In the genomic region with DNA sequence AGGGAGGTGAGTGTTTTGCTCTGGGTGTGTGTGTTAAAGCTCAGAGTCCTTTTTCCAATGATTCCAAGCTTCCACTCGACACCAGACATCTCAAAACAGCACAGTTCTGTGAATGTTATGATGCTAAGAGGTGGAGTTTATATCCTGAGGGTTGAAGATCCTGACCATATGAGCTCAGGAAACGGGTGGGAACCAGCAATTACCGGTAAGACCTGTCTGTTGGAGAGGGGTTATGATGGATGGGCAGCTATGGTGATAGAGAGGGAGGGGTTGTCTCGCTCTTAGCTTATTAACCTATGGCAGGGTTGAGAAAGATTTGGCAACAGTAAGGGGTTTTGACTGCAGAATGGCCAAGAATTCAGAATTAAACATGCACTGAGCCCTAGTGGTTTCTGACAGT, we compare ENCODE assay signal across 20 mouse cellular contexts. TPM values are rescaled to one million over a fixed set of nuclear protein-coding genes. Genes with fewer than 3 reads are reported as not detected.
A peak's percentile ranks its signal among the peaks of the same experiment; 100 is the strongest.
DNase-seq lines count a peak whose midpoint lies in the region; ATAC-seq and TF ChIP-seq lines count a peak whose summit lies in the region.
"Had no signal": no experiment of that assay in that cellular context is flagged by ENCODE, and none has a peak within 500 bp of the region (broad histone marks: within the 10 kb centered on the region; RNA-seq: fewer than 3 reads in every experiment).

No protein-coding gene starts in this region.

- no peaks in the 10 kb centered on the region for H3K4me1 ChIP-seq in kidney, embryonic 14.5 days (ENCODE audit: control insufficient read depth, insufficient read depth, low read length)
- no peaks in the 10 kb centered on the region for H3K4me1 ChIP-seq in lung, postnatal 0 days (ENCODE audit: insufficient read depth, low read depth, low read length)
- H3K4me1 ChIP-seq in intestine, postnatal 0 days (replicated peaks; ENCODE audit: control insufficient read depth, insufficient read depth, low read length): no peaks in the 10 kb centered on the region
- H3K4me1 ChIP-seq: forebrain, embryonic 10.5 days; hindbrain, embryonic 13.5 days had no signal

- ATAC-seq in kidney, embryonic 14.5 days (ENCODE audit: low FRiP score, low TSS enrichment): 0 out of 2 replicates have a peak, but pooled peaks have one; percentile 28
- peak; percentile 53; the same call in 1 of the 2 replicates for ATAC-seq in lung, postnatal 0 days
- ATAC-seq in intestine, postnatal 0 days: 0 out of 2 replicates have a peak, but pooled peaks have one; percentile 49
- ATAC-seq: forebrain, embryonic 14.5 days; hindbrain, postnatal 0 days had no signal

- no peaks in the 10 kb centered on the region for H3K9me3 ChIP-seq in kidney, embryonic 14.5 days (ENCODE audit: control insufficient read depth, low read length)
- H3K9me3 ChIP-seq in lung, postnatal 0 days (ENCODE audit: low read length): no peaks in the 10 kb centered on the region
- no peaks in the 10 kb centered on the region for H3K9me3 ChIP-seq in intestine, postnatal 0 days (ENCODE audit: control insufficient read depth)
- H3K9me3 ChIP-seq: embryonic facial prominence, embryonic 15.5 days; forebrain, embryonic 10.5 days; hindbrain, embryonic 13.5 days had no signal

- no peak overlapping the region for H3K4me3 ChIP-seq in kidney, embryonic 14.5 days (ENCODE audit: low read length)
- no peak overlapping the region for H3K4me3 ChIP-seq in lung, postnatal 0 days (ENCODE audit: low read depth, low read length)
- H3K4me3 ChIP-seq in intestine, postnatal 0 days (ENCODE audit: low read depth, low read length): no peak overlapping the region
- H3K4me3 ChIP-seq: embryonic facial prominence, embryonic 15.5 days; erythroblast, embryonic 14.5 days; forebrain, embryonic 10.5 days; heart, adult 2 months; hindbrain, embryonic 13.5 days had no signal

- TF ChIP-seq CTCF in lung, postnatal 0 days (IDR thresholded peaks at IDR 0.05): no peak
- no peak; the same call in 1 of the 2 replicates for TF ChIP-seq CTCF in intestine, postnatal 0 days (IDR thresholded peaks at IDR 0.05; ENCODE audit: low read depth)

- H3K27ac ChIP-seq in kidney, embryonic 14.5 days (ENCODE audit: low read depth, low read length): no peak overlapping the region
- no peak overlapping the region for H3K27ac ChIP-seq in lung, postnatal 0 days (ENCODE audit: low read length)
- H3K27ac ChIP-seq in intestine, postnatal 0 days (ENCODE audit: low read depth, low read length): peak overlapping the region; percentile 35
- H3K27ac ChIP-seq: embryonic facial prominence, embryonic 15.5 days; forebrain, embryonic 10.5 days; heart, adult 2 months; hindbrain, embryonic 13.5 days; hindbrain, postnatal 0 days had no signal

- no peaks in the 10 kb centered on the region for H3K27me3 ChIP-seq in kidney, embryonic 14.5 days (ENCODE audit: control insufficient read depth, insufficient read depth, low read length)
- H3K27me3 ChIP-seq in lung, postnatal 0 days (replicated peaks; ENCODE audit: insufficient read depth, low read length): no peaks in the 10 kb centered on the region
- no peaks in the 10 kb centered on the region for H3K27me3 ChIP-seq in intestine, postnatal 0 days (replicated peaks; ENCODE audit: control insufficient read depth, insufficient read depth, low read length)
- H3K27me3 ChIP-seq: embryonic facial prominence, embryonic 15.5 days; hindbrain, embryonic 13.5 days had no signal

- H3K4me2 ChIP-seq in kidney, embryonic 14.5 days (replicated peaks; ENCODE audit: low read depth, low read length): no peak overlapping the region
- H3K4me2 ChIP-seq in lung, postnatal 0 days (replicated peaks; ENCODE audit: low read depth, low read length): no peak overlapping the region
- H3K4me2 ChIP-seq in intestine, postnatal 0 days (replicated peaks; ENCODE audit: low read depth): no peak overlapping the region
- H3K4me2 ChIP-seq: embryonic facial prominence, embryonic 15.5 days; heart, embryonic 11.5 days; hindbrain, embryonic 13.5 days had no signal

- TF ChIP-seq EP300 in lung, postnatal 0 days (IDR thresholded peaks at IDR 0.05): peak; percentile 34; the same call in 1 of the 2 replicates

- no peak for DNase-seq in kidney, adult 8-10 months
- peak; percentile 41 for DNase-seq in lung, postnatal 0 days (ENCODE audit: low spot score)
- DNase-seq in lung, postnatal 10 days: no peak
- no peak for DNase-seq in urinary bladder, adult 2 months (ENCODE audit: low spot score)
- DNase-seq: adrenal gland, adult 2 months; adrenal gland, postnatal 25 days; cerebellum, adult 2 months; cerebellum, postnatal 10 days; embryo, embryonic 11 days; gastrocnemius, postnatal 14 days; heart, adult 2 months had no signal

- H3K9ac ChIP-seq in kidney, embryonic 14.5 days (ENCODE audit: low read depth, low read length): no peak overlapping the region
- H3K9ac ChIP-seq in lung, postnatal 0 days (replicated peaks; ENCODE audit: low read depth): no peak overlapping the region
- no peak overlapping the region for H3K9ac ChIP-seq in intestine, postnatal 0 days (ENCODE audit: low read depth, low read length)
- H3K9ac ChIP-seq: embryonic facial prominence, embryonic 15.5 days; hindbrain, embryonic 13.5 days had no signal

- no peaks in the 10 kb centered on the region for H3K36me3 ChIP-seq in kidney, embryonic 14.5 days (ENCODE audit: control insufficient read depth, insufficient read depth, low read length)
- no peaks in the 10 kb centered on the region for H3K36me3 ChIP-seq in lung, postnatal 0 days (ENCODE audit: insufficient read depth, low read length)
- no peaks in the 10 kb centered on the region for H3K36me3 ChIP-seq in intestine, postnatal 0 days (ENCODE audit: control insufficient read depth, insufficient read depth)
- H3K36me3 ChIP-seq: embryonic facial prominence, embryonic 15.5 days; forebrain, embryonic 10.5 days; hindbrain, embryonic 13.5 days had no signal

- WGBS in kidney, embryonic 14.5 days: 62% methylated on average over 4 of the region's 4 CpGs
- WGBS in lung, postnatal 0 days: 31% methylated on average over 4 of the region's 4 CpGs
- 24% methylated on average over 4 of the region's 4 CpGs for WGBS in intestine, postnatal 0 days

RNA-seq across cellular contexts. Expression of a gene that starts 58.1 kb away (rescaled TPM):
- polyA plus RNA-seq in kidney, embryonic 14.5 days (2014; fragmentation: Nextera tagmentation; extraction: Ambion mirVana): 33.1 and 44.1 TPM in 2 replicates
- 28.6 and 43.3 TPM in 2 replicates for polyA plus RNA-seq in lung, postnatal 0 days (2015; fragmentation: Nextera tagmentation; extraction: Ambion mirVana)
- 30.5 TPM in 2 replicates for polyA plus RNA-seq in intestine, postnatal 0 days (2015; fragmentation: Nextera tagmentation; extraction: Ambion mirVana)
- 10.7 and 11.7 TPM in 2 replicates for polyA plus RNA-seq in urinary bladder, adult 2 months (2012; rRNA removed)
